Mouse (Mus musculus) cerebellum, adult 11 months (tissue): ENCODE data around the gene Shh.

ENCODE experiments used
- DNase-seq: peaks from one replicate; pipeline ENCODE4 v3.0.0; 2022

Gene Shh

DNA sequence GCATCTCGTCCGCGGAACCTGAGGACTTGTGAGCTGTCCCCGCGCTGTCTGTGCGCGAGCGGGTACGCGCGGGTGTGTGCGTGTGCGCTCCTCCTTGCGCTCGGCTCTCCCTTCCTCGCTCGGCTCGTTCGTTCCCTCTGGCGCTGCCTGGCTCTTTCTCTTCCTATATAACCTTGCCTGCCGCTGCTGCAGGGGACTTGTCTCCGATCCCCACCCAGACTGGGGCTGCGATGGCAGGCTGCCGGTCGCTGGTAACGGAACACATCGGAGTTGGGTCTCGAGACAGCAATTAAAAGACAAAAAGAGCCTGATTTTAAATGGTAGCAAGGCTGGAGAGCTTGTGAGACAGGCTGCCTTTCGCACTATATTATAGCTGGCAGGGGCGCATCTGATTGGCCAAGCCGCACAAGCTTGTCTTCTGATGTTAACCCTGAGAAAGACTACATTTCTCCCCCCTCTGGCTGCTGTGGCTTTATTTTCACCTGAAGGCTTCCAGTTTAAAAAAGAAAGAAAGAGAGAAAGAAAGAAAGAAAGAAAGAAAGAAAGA is at the start of gene Shh:
Gene Shh, minus strand, starts transcription at position 497 of the 547 bp plus-strand sequence.
- no peak for DNase-seq

- no peak for DNase-seq
These were observed 33.9 kb upstream of the Shh start for GRCm38 (mm10) chr5:28500792-28501439.

- DNase-seq = no peak
These were observed 31.8 kb upstream of the Shh start for GRCm38 (mm10) chr5:28498846-28499245.

DNA sequence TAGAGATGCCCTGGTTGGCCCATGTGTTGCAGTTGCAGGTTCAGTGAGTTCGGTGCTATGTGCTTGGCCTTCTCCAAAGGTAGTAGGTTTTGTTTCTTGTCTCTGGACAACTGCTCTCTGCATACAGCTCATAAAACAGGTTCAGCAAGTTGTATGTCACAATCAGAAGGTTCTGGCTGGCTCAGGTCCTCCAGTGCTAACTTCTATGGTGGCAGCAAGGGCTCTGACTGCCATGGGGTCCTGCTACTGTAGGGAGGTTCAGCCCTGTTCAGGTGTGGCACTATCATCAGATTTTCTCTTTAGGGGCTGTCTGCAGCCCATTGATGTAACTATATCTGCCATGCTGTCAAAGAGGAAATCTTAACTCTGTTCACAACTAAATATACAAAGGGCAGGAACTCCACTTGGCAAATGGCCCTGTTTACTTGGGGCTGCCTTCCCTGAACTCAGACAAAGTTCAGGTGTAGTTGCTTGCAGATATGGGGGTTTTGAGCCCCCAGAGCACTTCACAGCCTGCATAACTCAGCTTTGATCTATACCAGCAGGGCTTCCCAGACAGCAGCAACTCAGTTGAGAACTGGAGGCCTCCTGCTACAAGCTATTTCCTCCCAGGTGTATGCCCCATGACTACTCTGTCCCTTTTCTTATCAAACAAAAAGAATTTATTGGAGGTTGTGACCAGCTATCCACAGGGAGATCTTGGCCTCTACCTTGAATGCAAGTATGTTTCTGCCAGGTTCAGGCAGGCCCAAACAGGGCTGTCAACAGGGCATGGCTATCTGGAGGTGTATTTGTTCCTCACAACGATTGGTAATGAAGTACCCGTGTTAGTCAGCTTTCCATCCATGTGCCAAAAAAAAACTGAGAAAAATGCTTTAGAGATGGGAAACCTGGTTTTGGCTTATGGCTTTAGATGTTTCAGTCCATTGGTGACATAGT is 28.9 kb upstream of the Shh start:
- DNase-seq = no peak

DNA sequence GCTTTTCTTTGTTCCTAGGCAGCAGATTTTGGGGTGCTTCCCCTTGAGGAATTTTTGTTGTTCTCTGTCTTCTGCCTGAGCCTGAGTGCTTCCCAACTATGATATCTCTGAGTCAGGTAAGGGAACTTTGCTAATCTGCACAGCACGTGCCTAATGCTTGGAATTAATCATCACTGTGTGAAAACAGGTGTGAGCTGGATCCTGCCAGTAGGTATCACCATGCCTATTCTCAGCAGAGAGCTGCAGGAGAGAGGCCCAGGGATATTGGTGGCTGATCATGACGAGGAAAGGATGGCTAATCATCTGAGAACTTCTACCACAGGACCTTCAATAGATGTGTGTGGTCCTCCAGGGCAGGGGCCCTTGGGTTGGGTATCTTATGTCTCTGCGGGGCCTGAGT is 26.5 kb upstream of the Shh start:
- DNase-seq = no peak

GRCm38 (mm10) chr5:28482991-28483390 is 15.9 kb upstream of the Shh start:
- no peak for DNase-seq

GRCm38 (mm10) chr5:28481730-28482129 is 14.7 kb upstream of the Shh start:
- DNase-seq = no peak

DNA sequence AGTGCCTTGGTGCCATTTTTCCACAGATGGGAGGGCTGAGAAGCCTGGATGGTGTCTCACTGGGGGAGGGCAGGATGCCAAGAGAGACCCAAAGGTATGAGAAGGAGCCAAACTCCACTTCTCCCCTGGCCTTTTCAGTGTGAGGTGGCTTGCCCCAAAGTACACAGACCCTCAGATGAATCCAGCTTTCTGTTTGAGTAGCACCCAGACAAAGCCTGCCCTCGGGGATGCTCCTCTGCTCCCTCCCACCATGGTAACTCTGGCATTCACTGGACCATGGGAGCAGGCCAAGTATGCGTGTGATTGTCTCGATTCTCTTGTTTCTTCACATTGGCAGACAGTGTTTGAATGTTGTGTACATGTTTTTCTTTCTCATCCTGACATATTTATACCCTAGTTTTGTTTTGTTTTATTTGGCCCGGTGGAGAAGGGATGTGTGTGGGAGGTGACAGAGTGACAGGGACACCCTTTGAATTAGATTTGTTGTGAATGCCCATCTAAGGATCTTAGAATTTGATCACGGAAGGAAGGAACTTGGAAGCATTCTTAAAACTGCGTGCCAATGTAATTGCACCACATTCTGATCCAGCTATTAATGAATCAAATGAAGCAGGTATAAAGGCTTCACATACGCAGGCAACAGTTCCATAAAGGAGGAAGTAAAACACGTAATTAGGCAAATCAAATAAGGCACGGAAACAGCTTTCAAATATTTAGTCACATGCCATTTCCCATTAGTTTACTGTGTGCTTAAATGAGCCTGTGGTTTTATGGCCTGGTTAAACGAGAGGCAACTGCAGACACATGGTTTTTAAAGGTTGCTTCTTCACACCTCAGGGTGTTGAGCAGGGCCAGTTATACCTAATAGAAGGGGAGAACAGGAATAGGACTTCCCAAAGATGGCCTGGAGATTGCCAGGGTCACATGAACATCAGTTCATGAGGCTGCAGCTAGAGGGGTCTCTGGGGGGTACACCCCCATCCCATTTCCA is 9.6 kb upstream of the Shh start:
- DNase-seq = no peak

GRCm38 (mm10) chr5:28473556-28473955 is 6.5 kb upstream of the Shh start:
- no peak for DNase-seq

DNA sequence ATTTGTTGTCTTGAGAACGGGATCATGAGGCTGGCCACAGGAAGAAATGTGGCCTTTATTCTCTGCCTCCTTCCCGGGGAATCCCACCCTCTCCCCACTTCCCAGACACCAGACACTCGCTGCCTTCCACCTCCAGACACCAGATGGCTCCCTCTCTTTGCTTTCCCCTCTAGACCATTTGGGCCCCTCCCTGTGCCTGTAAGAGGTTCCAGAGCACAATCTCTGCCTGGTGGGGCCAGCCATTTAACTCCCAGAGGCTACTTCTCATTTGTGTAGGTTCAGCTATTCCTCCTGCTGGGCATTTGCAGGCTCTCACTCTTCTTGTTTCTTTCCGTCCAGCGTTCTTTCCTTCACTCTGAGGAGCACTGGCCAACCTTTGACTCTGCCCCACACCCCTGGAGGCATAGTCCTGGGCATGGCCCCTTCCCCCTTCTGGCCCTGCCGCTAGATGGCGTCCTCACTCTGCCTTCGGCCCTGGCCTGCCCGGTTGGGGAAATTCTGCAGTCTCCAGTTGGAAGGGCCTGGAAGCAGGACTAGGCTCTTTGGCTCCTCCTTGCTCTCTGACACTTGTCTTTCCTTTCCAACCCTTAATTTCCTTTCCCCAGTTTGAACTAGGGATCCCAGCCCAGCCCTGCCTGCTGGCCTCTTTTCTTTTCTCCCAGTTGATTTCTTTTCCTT is 2.6 kb upstream of the Shh start:
- peak; percentile 20 for DNase-seq

GRCm38 (mm10) chr5:28466351-28466750 is 705 bp downstream of the Shh start:
- no peak for DNase-seq

GRCm38 (mm10) chr5:28465526-28465925 is 1.5 kb downstream of the Shh start:
- DNase-seq = no peak

GRCm38 (mm10) chr5:28465099-28465406 is 2.0 kb downstream of the Shh start:
- no peak for DNase-seq

DNA sequence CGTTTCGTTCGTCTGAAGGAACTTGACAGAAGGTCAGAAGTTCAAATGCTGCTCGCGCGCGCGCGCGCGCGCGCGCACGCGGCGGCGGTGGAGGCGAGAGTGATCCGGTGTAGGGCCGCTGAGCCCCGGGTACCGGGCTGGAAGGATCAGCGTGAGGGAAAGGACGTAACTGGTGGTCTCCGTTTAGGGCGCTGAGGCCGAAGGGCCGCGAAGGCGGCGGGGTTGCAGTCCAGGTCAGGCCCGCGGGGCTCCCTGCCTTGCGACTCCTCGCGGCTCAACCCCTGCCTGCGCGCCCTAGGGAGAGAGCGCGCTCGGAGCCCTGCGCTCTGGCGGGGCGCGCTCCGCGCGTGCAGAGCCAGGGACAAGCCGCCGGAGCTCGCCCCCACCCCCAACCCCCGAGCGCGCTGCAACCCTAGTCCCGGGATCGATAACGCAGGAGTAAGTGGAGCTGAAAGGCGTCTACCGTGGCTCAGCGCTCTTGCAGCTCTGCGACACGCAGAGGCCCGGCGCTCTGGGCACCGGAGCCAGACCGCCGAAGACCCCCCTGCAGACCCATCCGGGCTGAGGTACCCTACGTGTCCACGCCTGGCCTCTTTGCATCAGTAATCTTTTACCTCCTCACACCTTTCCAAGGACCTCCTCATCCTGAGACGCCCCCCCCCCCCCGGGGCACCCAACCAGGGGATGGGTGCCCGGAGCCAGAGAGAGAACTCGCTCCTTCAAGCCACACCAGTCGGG is 2.5 kb downstream of the Shh start:
- no peak for DNase-seq

DNA sequence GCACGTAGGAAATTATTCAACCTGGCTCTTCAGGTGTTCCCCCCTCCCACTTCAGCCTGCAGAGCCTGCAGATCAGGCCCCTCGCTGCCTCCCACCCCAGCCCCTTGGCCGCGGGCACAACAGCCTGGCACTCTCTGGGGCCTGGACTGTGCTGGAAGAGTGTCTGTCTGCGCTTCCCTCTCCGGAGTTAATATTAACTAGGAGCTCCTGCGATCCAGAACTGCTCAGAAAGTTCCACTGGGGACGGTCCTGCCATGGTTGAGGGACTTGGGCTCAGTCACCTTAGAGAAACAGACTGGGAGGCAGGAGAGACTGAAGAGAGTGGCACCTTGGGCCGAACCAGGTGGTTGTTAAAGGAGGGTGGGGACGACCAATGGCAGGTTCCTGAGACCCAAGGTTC is 3.4 kb downstream of the Shh start:
- no peak for DNase-seq

GRCm38 (mm10) chr5:28462741-28463590 is 4.1 kb downstream of the Shh start:
- DNase-seq = no peak

GRCm38 (mm10) chr5:28461376-28461775 is 5.7 kb downstream of the Shh start:
- no peak for DNase-seq

DNA sequence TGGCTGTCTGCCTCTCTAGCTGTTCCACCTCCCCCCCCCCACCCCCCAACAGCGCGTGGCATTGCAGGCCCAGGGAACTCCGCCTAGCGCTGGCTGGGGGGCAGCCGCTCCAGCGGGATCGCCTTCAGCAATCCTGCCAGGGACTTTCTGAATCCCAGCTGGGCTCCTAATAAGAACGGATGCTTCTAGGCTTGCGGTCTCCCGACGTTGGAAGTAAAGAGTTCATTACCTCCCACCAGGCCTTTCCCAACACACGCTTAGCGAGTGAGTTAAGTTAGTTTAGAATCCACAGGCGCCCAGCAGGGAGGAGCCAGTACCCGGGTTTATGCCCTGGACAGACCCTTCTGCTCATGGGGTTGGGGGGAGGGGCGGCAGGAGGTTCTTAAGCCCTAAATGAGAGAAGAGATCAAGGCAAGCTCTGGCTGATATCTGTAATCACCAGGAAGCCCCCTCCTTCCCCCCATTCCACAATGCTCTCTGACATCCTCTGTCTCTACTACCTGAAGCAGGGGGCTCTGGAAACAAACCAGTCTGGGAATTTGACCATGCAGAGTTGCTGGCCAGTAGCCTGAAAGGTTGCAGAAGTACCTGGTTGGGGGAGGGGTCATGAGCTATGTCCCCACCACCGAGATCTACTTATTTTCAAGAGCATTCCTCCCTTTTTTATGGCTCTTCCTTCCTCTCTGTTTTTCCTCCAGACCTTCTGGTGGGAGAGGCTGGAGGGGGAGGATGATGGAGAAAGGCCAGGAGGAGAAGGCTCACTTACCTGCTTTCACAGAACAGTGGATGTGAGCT is 6.3 kb downstream of the Shh start:
- DNase-seq = no peak

DNA sequence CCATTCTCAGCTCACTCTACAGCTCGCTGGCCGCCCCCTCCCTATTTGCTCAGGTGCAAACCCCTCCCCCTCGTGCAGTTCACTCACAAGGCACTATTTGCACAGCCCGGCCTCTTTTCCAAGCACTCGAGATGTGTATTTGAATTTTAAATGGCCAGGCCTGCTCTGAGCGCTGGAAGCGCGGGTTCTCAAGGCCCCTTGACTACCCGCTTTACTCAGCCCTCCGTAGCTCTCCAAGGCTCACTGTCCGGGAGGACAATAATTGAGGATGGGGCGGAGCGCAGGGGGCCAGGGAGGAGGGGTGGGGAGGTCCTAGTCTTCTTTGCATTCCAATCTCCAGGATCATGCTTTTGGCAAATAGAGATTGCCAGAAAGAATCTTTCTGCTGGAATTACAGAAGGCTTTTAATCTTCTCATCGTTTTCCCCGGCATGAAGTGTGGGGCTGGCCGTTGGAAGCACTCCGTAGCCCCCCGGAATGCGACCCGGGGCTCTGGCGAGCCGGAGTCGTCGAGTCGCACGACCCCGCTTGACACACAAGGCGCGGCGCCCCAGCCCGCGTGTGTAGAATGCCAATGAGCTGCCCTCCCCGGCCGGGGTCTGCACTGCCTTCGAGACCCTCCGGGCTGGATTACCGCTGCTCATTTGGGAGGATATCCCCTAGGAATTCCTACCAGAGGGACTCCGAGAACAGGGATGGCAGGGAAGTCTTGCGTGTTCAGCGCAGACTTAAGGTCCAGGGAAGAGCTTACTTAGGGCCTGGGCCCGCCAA is 7.4 kb downstream of the Shh start:
- no peak for DNase-seq
